Mouse (Mus musculus) mouse embryonic stem cell (cell line): ENCODE measurements around the gene Inca1.

Source experiments
- in situ Hi-C, 2 experiments: fragments of 300-500 bp; cut with MboI; formaldehyde crosslinking; loops; 1 replicate in 1 of 2; 3 replicates in 1 of 2; pipeline ENCODE4 v1.14.3; 2019 to 2020; ENCODE audit warnings: low sequenced_read_pairs in 2 of 2, low pct_unique_long_range_greater_than_20kb in 1 of 2, mixed read lengths in 1 of 2; ENCODE audit not compliant: unreplicated experiment in 1 of 2

Inca1 gene

GRCm38 (mm10) chr11:70711026-70711425 lies 11.1 kb upstream of the Inca1 start:
- in situ Hi-C loops, result no loop called here

GRCm38 (mm10) chr11:70706127-70706526 lies 6.2 kb upstream of the Inca1 start:
- in situ Hi-C loops, result no loop called here

GRCm38 (mm10) chr11:70702781-70703180 lies 2.8 kb upstream of the Inca1 start:
- in situ Hi-C loops, result no loop called here

GRCm38 (mm10) chr11:70701984-70702733 lies 2.2 kb upstream of the Inca1 start:
- in situ Hi-C loops, result no loop called here

- in situ Hi-C loops, result no loop called here
Observed at GRCm38 (mm10) chr11:70701221-70701955, 1.4 kb upstream of the Inca1 start.

GRCm38 (mm10) chr11:70700613-70701012 lies 658 bp upstream of the Inca1 start:
- in situ Hi-C loops, result no loop called here

- in situ Hi-C loops, result no loop called here
Observed at GRCm38 (mm10) chr11:70699051-70699450, 904 bp downstream of the Inca1 start.

- in situ Hi-C loops, result no loop called here
Observed at GRCm38 (mm10) chr11:70697376-70697775, 2.6 kb downstream of the Inca1 start.

- in situ Hi-C loops, result no loop called here
Observed at GRCm38 (mm10) chr11:70693504-70693903, 6.5 kb downstream of the Inca1 start.

GRCm38 (mm10) chr11:70689578-70689977 lies 10.4 kb downstream of the Inca1 start:
- in situ Hi-C loops, result no loop called here

GRCm38 (mm10) chr11:70688372-70688771 lies 11.6 kb downstream of the Inca1 start:
- in situ Hi-C loops, result no loop called here

GRCm38 (mm10) chr11:70687601-70688199 lies 12.3 kb downstream of the Inca1 start, which contains the start of gene Camta2:
TSS of gene Camta2 (minus strand) at chr11:70688105.
- in situ Hi-C loops, result no loop called here

GRCm38 (mm10) chr11:70686901-70687566 lies 12.9 kb downstream of the Inca1 start:
- in situ Hi-C loops, result no loop called here

GRCm38 (mm10) chr11:70683640-70684039 lies 16.3 kb downstream of the Inca1 start:
- in situ Hi-C loops, result no loop called here

- in situ Hi-C loops, result no loop called here
Observed at GRCm38 (mm10) chr11:70681897-70682581, 17.9 kb downstream of the Inca1 start.

GRCm38 (mm10) chr11:70681170-70681569 lies 18.8 kb downstream of the Inca1 start:
- in situ Hi-C loops, result no loop called here

- in situ Hi-C loops, result no loop called here
Observed at GRCm38 (mm10) chr11:70679894-70680293, 20.1 kb downstream of the Inca1 start.

- in situ Hi-C loops, result no loop called here
Observed at GRCm38 (mm10) chr11:70679361-70679760, 20.6 kb downstream of the Inca1 start.
